Mouse (Mus musculus): Measurements from ENCODE around the gene Zfp874b. TPM values are rescaled to one million over a fixed set of nuclear protein-coding genes. Genes with fewer than 3 reads are reported as not detected.
"Not testable (repeated sequence)": the region's sequence is repeated elsewhere in the genome, so short reads cannot be mapped to it uniquely, and the experiment has no call there.

The Zfp874b gene
- total and polyA plus RNA-seq, 2 experiments from 2014 or later = 2.5 to 6.3 TPM

DNA sequence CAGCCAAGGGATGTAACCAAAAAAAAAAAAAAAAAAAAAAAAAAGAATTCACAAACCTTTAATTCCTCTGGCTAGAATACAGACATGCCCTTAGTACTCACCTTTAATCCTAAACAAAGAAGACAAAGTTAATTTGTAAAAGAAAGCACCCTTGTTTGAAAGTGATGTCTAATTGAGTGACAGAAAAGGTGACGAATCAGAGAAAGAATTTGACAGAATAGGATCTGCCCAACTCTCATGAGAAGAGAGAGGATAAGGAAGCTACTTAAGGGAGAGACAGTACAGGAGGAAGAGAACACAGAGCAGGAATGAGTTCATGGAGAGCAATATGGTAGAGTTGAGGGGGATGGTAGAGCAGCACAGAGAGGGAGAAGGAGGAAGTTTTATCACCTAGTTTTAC, 11.6 kb upstream of the Zfp874b start:
- ATAC-seq (ENCODE audit: low FRiP score) (no peak), DNase-seq (ENCODE audit: low spot score) (no peak)
- Histone ChIP-seq H3K9ac (replicated peaks; ENCODE audit: low read length, poor library complexity, severe bottlenecking) (no peak overlapping the region), H3K36me3 (ENCODE audit: insufficient read depth, low read length) (peaks cover 24% of the 10 kb centered on the region; the same call in 1 of the 2 replicates), H3K4me2 (ENCODE audit: low read depth, low read length, poor library complexity, severe bottlenecking) (no peak overlapping the region), H3K4me1 (ENCODE audit: insufficient read depth, low read length) (peaks cover 5% of the 10 kb centered on the region), H3K27ac (ENCODE audit: low read depth, low read length) (no peak overlapping the region), H3K9me3 (ENCODE audit: low read length) (no peaks in the 10 kb centered on the region; the same call in 1 of the 2 replicates), H3K27me3 (ENCODE audit: insufficient read depth, low read length) (no peaks in the 10 kb centered on the region), H3K4me3 (ENCODE audit: low read depth, low read length) (no peak overlapping the region)
- TF ChIP-seq CTCF (IDR thresholded peaks at IDR 0.05) = no peak
- WGBS = 100% methylated on average over 1 of the region's 1 CpGs

DNA sequence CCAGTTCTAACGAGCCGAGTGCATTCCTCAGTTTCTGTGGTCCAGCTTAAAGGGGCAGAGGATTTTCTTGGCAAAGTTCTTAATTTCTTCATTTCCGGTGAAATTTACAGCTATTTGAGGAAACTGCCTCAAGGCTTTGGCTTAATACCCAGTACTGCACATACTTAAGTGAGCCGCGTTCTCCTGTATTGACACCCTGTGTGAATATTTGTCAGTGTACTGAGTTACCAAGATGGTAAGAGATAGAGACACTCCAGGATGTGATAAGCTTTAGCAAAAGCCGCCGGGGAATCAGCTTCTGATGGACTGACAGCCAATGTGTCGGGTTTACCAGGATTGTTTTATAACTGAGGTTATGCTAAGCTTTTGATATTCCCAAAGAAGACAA, 360 bp upstream of the Zfp874b start:
- ATAC-seq (ENCODE audit: low FRiP score) = peak; percentile 71
- 39% methylated on average over 8 of the region's 8 CpGs for WGBS

DNA sequence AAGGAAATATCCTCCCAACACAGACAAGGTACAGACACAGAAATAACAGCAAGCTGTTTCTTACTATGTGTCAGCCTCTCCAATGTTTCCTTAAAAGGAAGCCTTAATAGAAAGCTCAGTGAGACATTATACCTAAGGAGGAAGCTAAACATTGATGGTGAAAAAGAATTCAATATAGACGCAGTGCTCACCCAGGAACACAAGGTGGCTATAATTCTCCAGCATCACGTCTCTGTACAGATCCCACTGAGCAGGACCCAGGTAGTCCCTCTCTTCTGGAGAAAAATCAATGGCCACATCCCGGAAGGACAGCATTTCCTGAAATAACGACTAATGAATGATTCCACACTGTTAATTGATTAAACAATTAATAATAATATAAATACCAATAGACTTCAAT, 2.5 kb downstream of the Zfp874b start:
- Histone ChIP-seq H3K27me3 (ENCODE audit: insufficient read depth, low read length) (no peaks in the 10 kb centered on the region), H3K4me1 (ENCODE audit: insufficient read depth, low read length) (no peaks in the 10 kb centered on the region), H3K9me3 (ENCODE audit: low read length) (no peaks in the 10 kb centered on the region), H3K27ac (ENCODE audit: low read depth, low read length) (no peak overlapping the region), H3K4me3 (ENCODE audit: low read depth, low read length) (no peak overlapping the region), H3K9ac (replicated peaks; ENCODE audit: low read length, poor library complexity, severe bottlenecking) (no peak overlapping the region), H3K36me3 (ENCODE audit: insufficient read depth, low read length) (no peaks in the 10 kb centered on the region), H3K4me2 (ENCODE audit: low read depth, low read length, poor library complexity, severe bottlenecking) (no peak overlapping the region)
- WGBS = 64% methylated on average over 4 of the region's 4 CpGs
- DNase-seq (ENCODE audit: low spot score) = no peak
- peak; percentile 27; the same call in 1 of the 2 replicates for TF ChIP-seq CTCF (IDR thresholded peaks at IDR 0.05)
- ATAC-seq (ENCODE audit: low FRiP score) = no peak

More for the DNA sequence above, 360 bp upstream of the Zfp874b start:
- Histone ChIP-seq H3K27me3 (ENCODE audit: insufficient read depth, low read length) (no peaks in the 10 kb centered on the region), H3K27ac (ENCODE audit: low read depth, low read length) (peak overlapping the region; percentile 4; the same call in 1 of the 2 replicates), H3K4me1 (ENCODE audit: insufficient read depth, low read length) (no peaks in the 10 kb centered on the region), H3K36me3 (ENCODE audit: insufficient read depth, low read length) (peaks cover 13% of the 10 kb centered on the region; the same call in 1 of the 2 replicates), H3K9me3 (ENCODE audit: low read length) (no peaks in the 10 kb centered on the region), H3K9ac (replicated peaks; ENCODE audit: low read length, poor library complexity, severe bottlenecking) (peak overlapping the region; percentile 44; the same call in 1 of the 2 replicates), H3K4me3 (ENCODE audit: low read depth, low read length) (peak overlapping the region; percentile 59), H3K4me2 (ENCODE audit: low read depth, low read length, poor library complexity, severe bottlenecking) (peak overlapping the region; percentile 66)
- TF ChIP-seq CTCF (IDR thresholded peaks at IDR 0.05) = no peak
- DNase-seq (ENCODE audit: low spot score) = no peak

DNA sequence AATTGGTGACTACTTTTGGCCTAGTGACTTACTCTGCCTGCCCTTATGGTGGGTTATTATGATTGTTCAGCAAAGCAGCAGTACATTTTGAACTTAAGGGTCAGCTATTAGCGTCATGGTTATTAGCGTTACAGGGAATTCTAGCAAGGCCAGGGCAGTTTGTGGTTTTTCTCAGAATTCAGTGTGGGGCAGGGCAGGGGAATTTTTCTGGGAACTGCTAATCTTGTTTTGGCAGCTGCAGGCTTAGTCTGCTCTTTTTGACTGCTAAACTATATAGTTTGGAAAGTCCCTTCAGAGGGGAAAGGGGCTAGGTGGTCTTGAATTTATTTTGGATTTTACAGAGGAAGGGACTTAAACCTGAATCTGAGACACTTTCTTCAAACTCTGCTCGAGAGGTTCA, 14.8 kb downstream of the Zfp874b start:
- no peaks in the 10 kb centered on the region for H3K27me3 ChIP-seq (ENCODE audit: insufficient read depth, low read length)
- H3K9me3 ChIP-seq (ENCODE audit: low read length) = peaks cover 9% of the 10 kb centered on the region
- no peaks in the 10 kb centered on the region for H3K4me1 ChIP-seq (ENCODE audit: insufficient read depth, low read length)
- WGBS = 82% methylated on average over 3 of the region's 3 CpGs
- no peak overlapping the region for H3K27ac ChIP-seq (ENCODE audit: low read depth, low read length)
- no peak overlapping the region for H3K4me3 ChIP-seq (ENCODE audit: low read depth, low read length)
- peaks cover 11% of the 10 kb centered on the region for H3K36me3 ChIP-seq (ENCODE audit: insufficient read depth, low read length)
- no peak overlapping the region for H3K4me2 ChIP-seq (ENCODE audit: low read depth, low read length, poor library complexity, severe bottlenecking)
- TF ChIP-seq CTCF (IDR thresholded peaks at IDR 0.05) = no peak
- no peak overlapping the region for H3K9ac ChIP-seq (replicated peaks; ENCODE audit: low read length, poor library complexity, severe bottlenecking)
- no peak for ATAC-seq (ENCODE audit: low FRiP score)
- no peak for DNase-seq (ENCODE audit: low spot score)

DNA sequence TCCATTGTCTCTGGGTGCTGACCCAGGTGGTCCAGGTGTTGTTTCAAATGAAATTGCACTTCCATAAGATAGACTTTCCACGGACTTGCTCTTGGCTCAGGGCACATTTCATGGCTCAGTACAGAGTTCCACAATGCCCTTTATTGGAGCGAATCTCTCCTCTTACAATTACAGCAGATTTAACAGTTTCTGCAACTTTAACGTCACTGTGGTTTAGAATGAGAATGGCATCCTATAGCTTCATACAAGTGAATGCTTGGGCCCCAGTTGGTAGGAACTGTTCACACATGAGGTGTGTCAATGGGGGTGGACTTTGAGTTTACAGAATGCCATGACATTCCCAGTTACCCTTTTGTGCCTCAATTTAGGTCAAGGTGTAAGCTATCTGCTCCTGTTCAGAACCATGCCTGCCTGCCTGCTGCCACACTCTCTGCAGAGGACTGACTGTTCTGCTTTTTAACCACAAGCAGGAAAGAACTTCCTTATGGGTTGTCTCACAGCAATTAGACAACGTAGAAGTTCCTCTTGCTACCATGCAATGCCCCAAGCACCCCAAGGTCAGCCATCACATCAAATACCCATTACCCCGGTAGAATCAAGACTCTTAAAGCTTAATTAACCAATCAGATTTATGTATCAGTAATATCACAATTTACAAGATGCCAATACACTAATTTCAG, 20.4 kb downstream of the Zfp874b start:
- not testable (repeated sequence) for H3K9me3 ChIP-seq (ENCODE audit: low read length); H3K27ac ChIP-seq (ENCODE audit: low read depth, low read length); H3K4me1 ChIP-seq (ENCODE audit: insufficient read depth, low read length); H3K36me3 ChIP-seq (ENCODE audit: insufficient read depth, low read length); ATAC-seq (ENCODE audit: low FRiP score); DNase-seq (ENCODE audit: low spot score); H3K4me3 ChIP-seq (ENCODE audit: low read depth, low read length); H3K9ac ChIP-seq (replicated peaks; ENCODE audit: low read length, poor library complexity, severe bottlenecking); H3K4me2 ChIP-seq (ENCODE audit: low read depth, low read length, poor library complexity, severe bottlenecking); H3K27me3 ChIP-seq (ENCODE audit: insufficient read depth, low read length)
- 85% methylated on average over 2 of the region's 5 CpGs for WGBS

DNA sequence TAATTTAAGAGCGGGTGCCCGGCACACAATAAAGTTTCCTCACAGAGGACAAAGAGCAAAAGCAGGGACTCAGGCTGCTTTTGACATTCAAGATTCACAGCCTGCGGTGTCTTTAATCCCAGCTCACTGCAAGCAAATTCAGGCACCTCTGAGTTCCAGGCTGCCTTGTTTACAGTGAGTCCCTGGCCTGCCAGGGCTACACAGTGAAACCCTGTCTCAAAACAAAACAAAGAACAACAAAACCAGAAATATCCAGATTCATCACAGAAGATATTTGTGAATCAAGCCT, 32.1 kb downstream of the Zfp874b start:
- Histone ChIP-seq H3K27me3 (ENCODE audit: insufficient read depth, low read length) (no peaks in the 10 kb centered on the region), H3K4me1 (ENCODE audit: insufficient read depth, low read length) (no peaks in the 10 kb centered on the region), H3K9me3 (ENCODE audit: low read length) (no peaks in the 10 kb centered on the region), H3K4me3 (ENCODE audit: low read depth, low read length) (peak overlapping the region; percentile 48), H3K4me2 (ENCODE audit: low read depth, low read length, poor library complexity, severe bottlenecking) (peak overlapping the region; percentile 66), H3K36me3 (ENCODE audit: insufficient read depth, low read length) (no peaks in the 10 kb centered on the region), H3K9ac (replicated peaks; ENCODE audit: low read length, poor library complexity, severe bottlenecking) (0 out of 2 replicates have a peak overlapping the region, but pooled peaks have one; percentile 52), H3K27ac (ENCODE audit: low read depth, low read length) (no peak overlapping the region; the same call in 1 of the 2 replicates)
- WGBS = 2% methylated on average over 3 of the region's 3 CpGs
- DNase-seq (ENCODE audit: low spot score) (no peak), ATAC-seq (ENCODE audit: low FRiP score) (peak; percentile 36; the same call in 1 of the 2 replicates)
- TF ChIP-seq CTCF (IDR thresholded peaks at IDR 0.05) = no peak

Data from midbrain, postnatal 0 days (tissue).